Mouse (Mus musculus) forebrain, embryonic 15.5 days (tissue): ENCODE measurements around the gene Bean1. TPM values are rescaled to one million over a fixed set of nuclear protein-coding genes. Genes with fewer than 3 reads are reported as not detected.

Experiments
- ATAC-seq: fragments of 200-750 bp; cut with Nextera tagmentation; replicated peaks from 2 replicates; pipeline ENCODE4 v1.8.0; 2017; ENCODE audit warnings: mild to moderate bottlenecking, moderate TSS enrichment, moderate library complexity
- H3K27ac ChIP-seq: fragments of 300-500 bp; sonication (generic); replicated peaks from 2 replicates; pipeline ENCODE4 v1.5.1; 2015; ENCODE audit warnings: mild to moderate bottlenecking, inconsistent platforms
- H3K27me3 ChIP-seq: fragments of 300-500 bp; sonication (generic); 2 replicates; pipeline ENCODE4 v1.6.1; 2015; ENCODE audit warnings: inconsistent platforms
- H3K36me3 ChIP-seq: fragments of 300-500 bp; sonication (generic); 2 replicates; pipeline ENCODE4 v1.6.1; 2015; ENCODE audit warnings: mild to moderate bottlenecking, inconsistent platforms
- H3K4me1 ChIP-seq: fragments of 300-500 bp; sonication (generic); 2 replicates; pipeline ENCODE4 v1.6.1; 2015; ENCODE audit warnings: inconsistent platforms
- H3K4me2 ChIP-seq: fragments of 300-500 bp; sonication (generic); replicated peaks from 2 replicates; pipeline ENCODE4 v1.6.1; 2015; ENCODE audit warnings: mild to moderate bottlenecking, inconsistent platforms
- H3K4me3 ChIP-seq: fragments of 300-500 bp; sonication (generic); 2 replicates; pipeline ENCODE4 v1.5.1; 2015; ENCODE audit warnings: mild to moderate bottlenecking, inconsistent platforms
- H3K9ac ChIP-seq: fragments of 300-500 bp; sonication (generic); replicated peaks from 2 replicates; pipeline ENCODE4 v1.6.1; 2015; ENCODE audit warnings: mild to moderate bottlenecking, inconsistent platforms
- H3K9me3 ChIP-seq: fragments of 300-500 bp; sonication (generic); 2 replicates; pipeline ENCODE4 v1.6.1; 2016; ENCODE audit warnings: inconsistent platforms
- WGBS: fragments of 180-500 bp; shearing (Covaris S2); methylation state at CpG from one replicate; pipeline ENCODE4 v1.1.7; 2015; ENCODE audit warnings: mixed read lengths; 5-methylcytosine and 5-hydroxymethylcytosine counted together
- polyA plus RNA-seq: library from polyadenylated mRNA; unstranded; fragments of >200 nt; fragmentation: Nextera tagmentation; extraction: Ambion mirVana; gene quantifications from 2 replicates; pipeline ENCODE4 v1.2.1, GENCODE M21; 2015

Gene Bean1
- polyA plus RNA-seq, 1 experiment from 2014 or later = 2.1 TPM

DNA sequence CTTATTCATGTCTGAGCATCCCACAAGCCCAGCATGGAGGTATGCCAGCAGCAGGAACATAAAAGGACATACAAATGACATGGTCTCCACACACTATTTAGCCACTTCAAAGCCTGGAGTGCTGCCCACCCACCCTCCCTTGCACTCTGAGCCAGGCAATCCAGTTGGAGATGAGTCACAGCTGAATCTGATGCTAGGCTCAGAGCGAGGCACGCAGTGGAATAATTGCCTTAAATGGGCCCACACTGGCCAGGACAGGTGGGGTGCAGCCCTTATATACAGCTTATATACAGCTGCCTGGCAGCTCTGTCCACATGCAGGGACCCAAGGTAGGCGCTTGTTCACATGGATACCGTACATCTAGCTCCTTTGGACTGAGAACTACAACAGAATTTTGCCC lies 6.8 kb downstream of the Bean1 start:
- no peaks in the 10 kb centered on the region for H3K9me3 ChIP-seq
- H3K9ac ChIP-seq = no peak overlapping the region
- WGBS = 72% methylated on average over 4 of the region's 4 CpGs
- H3K4me3 ChIP-seq = no peak overlapping the region
- ATAC-seq = no peak
- peaks cover 15% of the 10 kb centered on the region for H3K27me3 ChIP-seq
- no peak overlapping the region for H3K27ac ChIP-seq
- H3K4me1 ChIP-seq = no peaks in the 10 kb centered on the region
- no peak overlapping the region for H3K4me2 ChIP-seq
- H3K36me3 ChIP-seq = no peaks in the 10 kb centered on the region

DNA sequence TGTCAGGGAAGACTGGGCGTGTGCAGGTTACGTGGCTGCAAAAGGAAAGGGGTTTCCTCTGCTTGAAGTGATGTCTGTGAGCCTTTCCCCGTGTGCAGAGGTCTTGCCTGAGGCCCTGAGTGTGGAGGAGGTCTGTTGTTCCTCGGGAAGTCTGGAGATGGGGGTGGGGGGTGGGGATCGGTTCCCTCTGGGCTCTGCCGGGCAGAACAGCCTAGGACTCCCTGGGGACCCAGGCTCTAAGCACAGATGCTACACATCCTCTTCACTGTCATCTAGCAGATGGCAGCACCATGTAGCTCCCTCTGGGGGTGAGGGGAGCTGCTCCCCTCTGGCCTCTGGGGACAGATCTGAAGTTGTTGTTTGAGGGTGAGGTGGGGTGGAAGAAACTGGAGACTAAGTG lies 14.7 kb downstream of the Bean1 start:
- Histone ChIP-seq H3K36me3 (no peaks in the 10 kb centered on the region), H3K4me3 (no peak overlapping the region), H3K4me2 (no peak overlapping the region), H3K27me3 (no peaks in the 10 kb centered on the region), H3K9me3 (no peaks in the 10 kb centered on the region), H3K9ac (no peak overlapping the region), H3K4me1 (no peaks in the 10 kb centered on the region), H3K27ac (no peak overlapping the region)
- ATAC-seq = no peak
- 44% methylated on average over 6 of the region's 6 CpGs for whole genome bisulfite sequencing

DNA sequence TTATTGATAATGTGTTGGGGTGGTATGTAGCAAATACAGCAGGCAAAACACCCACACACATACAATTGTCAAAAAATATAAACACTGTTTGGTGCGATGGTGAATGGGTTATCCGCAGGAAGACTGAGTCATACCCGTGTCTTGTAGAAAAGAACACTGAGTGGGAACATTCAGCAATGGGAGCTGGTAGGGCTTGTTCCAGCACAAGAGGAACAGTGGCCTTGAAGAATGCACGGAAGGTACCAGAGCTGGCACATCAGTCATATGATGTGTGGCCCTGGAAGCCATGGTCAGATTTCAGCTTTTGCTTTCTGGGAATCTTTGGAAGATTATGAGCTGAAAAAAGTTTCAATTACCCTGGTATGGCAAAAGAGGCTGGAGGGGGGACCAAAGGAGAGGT lies 16.6 kb downstream of the Bean1 start:
- Histone ChIP-seq H3K36me3 (no peaks in the 10 kb centered on the region), H3K27ac (no peak overlapping the region), H3K9me3 (no peaks in the 10 kb centered on the region), H3K4me1 (no peaks in the 10 kb centered on the region), H3K9ac (no peak overlapping the region), H3K27me3 (no peaks in the 10 kb centered on the region), H3K4me3 (no peak overlapping the region), H3K4me2 (no peak overlapping the region)
- WGBS = 92% methylated on average over 4 of the region's 4 CpGs
- no peak for ATAC-seq

DNA sequence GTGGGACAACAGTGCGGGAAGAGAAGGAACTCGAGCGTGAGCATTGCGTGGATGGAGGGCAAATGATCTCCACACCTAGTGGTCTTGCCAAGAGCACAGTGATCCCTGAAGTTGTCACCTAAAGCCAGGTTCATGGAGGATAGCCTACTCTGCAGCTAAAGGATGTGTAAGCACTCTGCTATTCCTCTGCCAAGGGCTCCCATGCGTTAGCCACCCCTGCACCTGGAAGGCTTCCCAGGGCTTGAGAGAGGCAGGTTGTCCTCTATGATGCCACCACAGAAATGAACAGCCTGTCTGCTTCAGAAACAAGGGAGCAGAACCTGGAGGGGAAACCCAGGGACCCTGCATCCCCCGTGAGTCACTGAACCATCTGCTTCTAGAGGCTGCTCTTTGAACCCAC lies 17.4 kb downstream of the Bean1 start:
- 92% methylated on average over 6 of the region's 6 CpGs for WGBS
- H3K4me2 ChIP-seq = no peak overlapping the region
- no peaks in the 10 kb centered on the region for H3K27me3 ChIP-seq
- H3K4me1 ChIP-seq = no peaks in the 10 kb centered on the region
- H3K36me3 ChIP-seq = no peaks in the 10 kb centered on the region
- no peak overlapping the region for H3K9ac ChIP-seq
- H3K4me3 ChIP-seq = no peak overlapping the region
- no peak for ATAC-seq
- no peak overlapping the region for H3K27ac ChIP-seq
- no peaks in the 10 kb centered on the region for H3K9me3 ChIP-seq

DNA sequence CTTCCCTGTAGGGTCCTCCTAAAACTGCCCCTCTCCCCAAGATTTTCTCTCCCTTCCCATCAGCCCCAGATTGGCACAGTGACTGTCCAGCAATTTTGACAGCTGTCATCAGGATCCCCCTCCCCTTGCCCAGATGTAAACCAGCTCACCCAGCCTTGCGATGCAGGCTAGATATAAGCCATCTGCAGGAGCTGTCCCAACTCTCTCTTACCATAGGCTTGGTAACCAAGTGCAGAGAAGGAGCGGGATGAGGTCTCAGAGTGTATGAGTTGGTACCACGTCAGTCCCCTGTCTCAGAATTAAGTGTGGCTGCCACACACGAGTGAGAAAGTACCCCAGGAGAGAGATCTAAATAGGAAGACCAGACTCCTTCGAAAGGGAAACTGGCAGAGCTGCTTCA lies 18.2 kb downstream of the Bean1 start:
- 87% methylated on average over 5 of the region's 5 CpGs for WGBS
- H3K4me3 ChIP-seq = no peak overlapping the region
- no peak overlapping the region for H3K4me2 ChIP-seq
- no peak for ATAC-seq
- H3K36me3 ChIP-seq = no peaks in the 10 kb centered on the region
- H3K27me3 ChIP-seq = no peaks in the 10 kb centered on the region
- H3K27ac ChIP-seq = no peak overlapping the region
- H3K9me3 ChIP-seq = no peaks in the 10 kb centered on the region
- no peak overlapping the region for H3K9ac ChIP-seq
- H3K4me1 ChIP-seq = no peaks in the 10 kb centered on the region

DNA sequence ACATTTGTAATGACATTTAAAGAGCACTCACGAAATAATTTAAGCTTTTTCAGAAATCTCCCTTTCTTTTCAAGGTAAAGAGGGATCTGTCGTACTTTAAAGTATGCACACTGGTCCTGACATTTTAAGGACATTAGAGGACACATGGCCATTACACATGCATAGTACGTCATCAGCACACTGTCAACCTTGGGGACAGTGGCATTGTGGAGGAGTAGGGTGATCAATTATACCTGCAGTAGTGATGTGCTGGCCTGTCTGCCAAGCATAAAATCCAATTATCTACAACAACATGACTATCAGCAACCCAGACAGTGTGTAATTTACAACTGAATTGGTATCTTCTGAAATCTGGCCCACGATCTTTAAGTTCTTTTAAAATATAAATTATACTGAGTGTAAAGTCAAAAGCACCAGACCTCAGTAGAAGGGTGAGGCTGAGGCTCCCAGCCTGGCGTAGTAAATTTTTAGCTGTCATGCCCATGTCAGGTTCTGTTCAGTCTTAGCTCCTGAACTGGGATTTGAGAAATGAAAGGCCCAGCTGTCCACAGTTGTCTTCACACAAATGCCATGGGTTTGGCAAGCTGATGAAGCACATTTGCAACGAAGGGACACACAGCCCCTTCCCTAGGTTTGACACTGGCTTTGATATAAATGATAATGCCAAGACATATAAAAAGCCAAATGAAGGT lies 20.7 kb downstream of the Bean1 start:
- Histone ChIP-seq H3K4me2 (no peak overlapping the region), H3K4me1 (no peaks in the 10 kb centered on the region), H3K27ac (no peak overlapping the region), H3K9me3 (no peaks in the 10 kb centered on the region), H3K4me3 (no peak overlapping the region), H3K36me3 (no peaks in the 10 kb centered on the region), H3K27me3 (no peaks in the 10 kb centered on the region), H3K9ac (no peak overlapping the region)
- WGBS = 74% methylated on average over 6 of the region's 6 CpGs
- ATAC-seq = no peak

DNA sequence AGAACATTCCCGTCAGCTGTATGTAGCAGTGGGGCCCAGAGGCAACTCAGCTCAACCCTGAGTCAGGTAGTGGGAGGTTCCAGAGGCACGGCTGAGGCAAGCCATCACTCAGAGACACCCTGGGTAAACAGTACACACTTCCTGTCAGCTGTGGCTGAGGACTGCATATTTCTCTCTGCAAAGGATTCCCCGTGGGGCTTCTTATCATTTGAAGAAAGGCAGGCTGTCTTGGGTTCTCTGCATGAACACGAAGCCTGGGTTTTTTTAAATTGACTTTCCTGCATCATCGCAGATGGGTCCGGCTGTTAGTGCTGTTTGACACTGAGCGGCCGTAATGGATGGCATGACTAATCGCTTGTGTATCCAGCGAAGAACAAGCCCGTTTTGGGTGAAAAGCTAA lies 21.3 kb downstream of the Bean1 start:
- H3K9ac ChIP-seq = no peak overlapping the region
- no peaks in the 10 kb centered on the region for H3K36me3 ChIP-seq
- 75% methylated on average over 11 of the region's 11 CpGs for WGBS
- no peak for ATAC-seq
- H3K4me1 ChIP-seq = no peaks in the 10 kb centered on the region
- H3K4me2 ChIP-seq = no peak overlapping the region
- H3K9me3 ChIP-seq = no peaks in the 10 kb centered on the region
- no peak overlapping the region for H3K27ac ChIP-seq
- H3K4me3 ChIP-seq = no peak overlapping the region
- H3K27me3 ChIP-seq = no peaks in the 10 kb centered on the region

DNA sequence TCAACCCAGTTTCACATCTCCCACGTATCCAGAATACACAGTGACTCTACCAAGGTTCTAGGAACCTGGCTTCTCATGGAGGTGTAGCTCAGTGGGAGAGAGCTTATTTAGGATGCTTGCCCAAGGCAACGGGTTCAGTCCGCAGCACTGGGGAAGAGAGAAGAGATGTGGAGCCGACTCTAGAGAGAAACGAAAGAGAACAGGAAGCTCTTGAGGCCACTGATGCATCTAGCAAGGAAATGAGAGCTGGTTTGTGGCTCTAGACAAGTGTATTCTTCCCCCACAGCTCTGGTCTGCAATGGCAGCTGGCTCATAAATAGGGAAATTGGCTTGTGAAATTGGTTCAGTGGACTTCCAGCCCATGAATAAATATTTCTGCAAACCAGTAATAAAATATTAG lies 29.6 kb downstream of the Bean1 start:
- Histone ChIP-seq H3K4me2 (no peak overlapping the region), H3K27ac (no peak overlapping the region), H3K4me3 (no peak overlapping the region), H3K9ac (no peak overlapping the region), H3K4me1 (no peaks in the 10 kb centered on the region), H3K36me3 (no peaks in the 10 kb centered on the region), H3K27me3 (no peaks in the 10 kb centered on the region), H3K9me3 (no peaks in the 10 kb centered on the region)
- 86% methylated on average over 5 of the region's 5 CpGs for WGBS
- ATAC-seq = no peak

DNA sequence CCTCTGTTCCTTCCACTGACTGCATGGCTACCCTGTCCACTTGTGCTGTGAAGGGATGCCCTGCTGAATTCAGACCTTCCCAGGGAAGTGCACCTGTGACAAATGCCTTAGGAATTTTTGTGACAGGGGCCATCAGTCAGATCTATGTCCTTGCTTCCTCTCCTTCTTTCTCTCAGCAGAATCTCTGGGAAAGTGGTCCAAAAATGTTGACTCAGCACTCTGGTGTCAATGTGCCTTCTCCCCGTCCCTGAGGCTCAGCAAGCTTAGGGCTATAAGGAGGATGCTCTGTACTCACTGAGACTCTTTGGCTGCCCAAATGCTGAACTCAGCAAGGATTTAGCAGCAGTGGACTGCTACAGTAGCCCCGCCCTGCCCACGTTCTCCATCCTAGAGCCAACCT lies 31.4 kb downstream of the Bean1 start:
- WGBS = 82% methylated on average over 3 of the region's 3 CpGs
- no peak for ATAC-seq
- Histone ChIP-seq H3K4me3 (no peak overlapping the region), H3K27ac (no peak overlapping the region), H3K9me3 (no peaks in the 10 kb centered on the region), H3K27me3 (no peaks in the 10 kb centered on the region), H3K9ac (no peak overlapping the region), H3K4me2 (no peak overlapping the region), H3K4me1 (no peaks in the 10 kb centered on the region), H3K36me3 (no peaks in the 10 kb centered on the region)

DNA sequence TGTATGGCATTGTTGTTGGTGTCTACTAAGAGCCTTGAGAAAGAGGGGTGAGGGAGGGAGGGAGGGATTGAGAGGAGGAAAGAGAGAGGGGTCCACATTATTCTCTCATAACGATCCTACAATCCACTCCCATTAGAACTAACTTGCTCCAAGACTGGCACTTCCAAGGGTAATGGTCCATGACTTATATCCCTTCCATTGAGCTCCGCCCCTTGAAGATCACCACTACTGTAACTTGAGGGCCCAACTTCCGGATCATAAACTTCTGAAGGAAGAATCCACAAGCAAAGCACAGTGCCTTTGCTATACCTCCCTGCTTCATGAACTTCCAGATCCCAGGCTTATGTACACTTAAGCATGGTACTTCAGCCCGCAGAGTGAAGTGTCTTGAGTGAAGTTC lies 32.1 kb downstream of the Bean1 start:
- ATAC-seq = no peak
- H3K9me3 ChIP-seq = no peaks in the 10 kb centered on the region
- WGBS = 88% methylated on average over 4 of the region's 4 CpGs
- no peak overlapping the region for H3K27ac ChIP-seq
- no peak overlapping the region for H3K9ac ChIP-seq
- H3K4me1 ChIP-seq = no peaks in the 10 kb centered on the region
- H3K36me3 ChIP-seq = no peaks in the 10 kb centered on the region
- H3K4me3 ChIP-seq = no peak overlapping the region
- no peak overlapping the region for H3K4me2 ChIP-seq
- H3K27me3 ChIP-seq = no peaks in the 10 kb centered on the region

DNA sequence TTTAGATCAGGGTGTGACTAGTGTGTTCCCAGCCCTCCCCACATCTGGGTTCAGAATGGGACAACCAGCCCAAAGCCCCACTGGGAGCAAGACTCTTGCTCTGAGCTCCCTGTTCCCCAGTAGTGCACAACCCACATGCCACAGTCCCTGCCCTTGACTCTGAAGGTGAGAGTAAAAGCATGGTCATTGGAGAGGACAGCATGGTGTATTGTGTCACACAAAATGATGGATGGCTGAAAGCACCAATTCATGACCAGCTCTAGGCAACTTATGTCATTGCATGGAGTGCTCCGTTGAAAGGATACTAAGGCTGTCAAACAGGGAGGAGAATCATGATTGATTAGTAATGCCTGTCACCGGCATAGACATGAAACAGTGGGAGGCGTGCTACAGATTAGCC lies 35.0 kb downstream of the Bean1 start:
- H3K4me2 ChIP-seq = no peak overlapping the region
- H3K36me3 ChIP-seq = no peaks in the 10 kb centered on the region
- H3K4me1 ChIP-seq = no peaks in the 10 kb centered on the region
- ATAC-seq = no peak
- no peak overlapping the region for H3K27ac ChIP-seq
- H3K27me3 ChIP-seq = no peaks in the 10 kb centered on the region
- H3K4me3 ChIP-seq = no peak overlapping the region
- 67% methylated on average over 3 of the region's 3 CpGs for WGBS
- H3K9me3 ChIP-seq = no peaks in the 10 kb centered on the region
- no peak overlapping the region for H3K9ac ChIP-seq

DNA sequence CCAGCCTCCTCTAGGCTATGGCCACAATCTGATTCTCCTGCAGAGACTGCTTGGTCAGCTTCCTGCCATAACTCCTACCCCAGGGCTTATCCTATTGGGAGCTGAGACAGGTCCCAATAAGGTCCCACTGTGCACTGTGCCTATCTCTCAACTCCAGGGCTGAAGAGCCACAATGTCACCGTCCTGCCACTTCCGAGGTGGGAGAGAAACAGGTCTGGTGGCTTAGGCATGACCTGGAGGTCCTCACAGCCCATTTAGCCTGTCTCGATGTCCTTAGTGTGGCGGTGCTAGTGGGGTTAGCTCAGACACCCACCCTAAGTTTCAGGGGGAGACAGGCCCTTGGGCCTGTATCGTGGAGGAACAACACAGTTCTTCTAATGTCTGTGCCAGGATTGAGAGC lies 47.4 kb downstream of the Bean1 start:
- ATAC-seq = no peak

DNA sequence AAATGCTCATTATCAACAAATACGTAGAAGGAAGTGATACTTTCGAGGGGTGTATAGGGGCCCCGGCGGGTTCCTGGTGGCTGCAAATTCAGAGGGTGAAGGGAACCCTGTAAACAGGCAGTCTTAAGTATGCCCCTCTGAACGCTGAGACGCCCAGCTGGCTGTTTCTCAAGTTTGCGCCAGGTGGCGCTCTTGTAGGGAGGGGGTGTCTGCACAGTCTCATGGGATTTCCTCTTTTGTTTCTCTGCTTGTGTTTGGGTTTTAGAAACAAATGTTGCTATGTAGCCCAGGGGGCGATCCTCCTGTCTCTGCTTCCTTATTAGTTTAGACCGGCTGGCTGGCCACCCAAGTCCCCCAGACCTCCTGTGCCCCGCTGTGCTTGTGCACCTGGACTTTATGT lies 48.8 kb downstream of the Bean1 start:
- no peak overlapping the region for H3K4me3 ChIP-seq
- H3K4me2 ChIP-seq = no peak overlapping the region
- H3K27ac ChIP-seq = no peak overlapping the region
- ATAC-seq = no peak
- 22% methylated on average over 11 of the region's 11 CpGs for WGBS
- H3K9me3 ChIP-seq = no peaks in the 10 kb centered on the region
- H3K9ac ChIP-seq = no peak overlapping the region
- H3K36me3 ChIP-seq = peaks cover 4% of the 10 kb centered on the region; the same call in 1 of the 2 replicates
- no peaks in the 10 kb centered on the region for H3K27me3 ChIP-seq
- H3K4me1 ChIP-seq = no peaks in the 10 kb centered on the region

More for the DNA sequence above, 47.4 kb downstream of the Bean1 start:
- no peak overlapping the region for H3K4me2 ChIP-seq
- no peaks in the 10 kb centered on the region for H3K27me3 ChIP-seq
- no peak overlapping the region for H3K27ac ChIP-seq
- no peak overlapping the region for H3K9ac ChIP-seq
- no peaks in the 10 kb centered on the region for H3K9me3 ChIP-seq
- H3K36me3 ChIP-seq = no peaks in the 10 kb centered on the region
- H3K4me3 ChIP-seq = no peak overlapping the region
- 93% methylated on average over 5 of the region's 5 CpGs for WGBS
- no peaks in the 10 kb centered on the region for H3K4me1 ChIP-seq
